Mouse (Mus musculus) olfactory bulb, adult 2 months (tissue): ENCODE measurements at regions not wholly inside any gene's neighbourhood (a gene's known extent, or its start where the extent isn't known, plus 50 kb on each side); places are given as distances from the start of the nearest gene placed in this dataset.

Experiments used
- H3K27ac ChIP-seq: fragments of 200-500 bp; 2 replicates; pipeline ENCODE4 v1.5.1; 2012; ENCODE audit warnings: low read depth, low read length; ENCODE audit not compliant: insufficient read depth
- H3K4me1 ChIP-seq: fragments of 200-500 bp; 2 replicates; pipeline ENCODE4 v1.6.1; 2012; ENCODE audit warnings: low read length; ENCODE audit not compliant: control insufficient read depth, insufficient read depth
- H3K4me3 ChIP-seq: fragments of 200-500 bp; 2 replicates; pipeline ENCODE4 v1.5.1; 2012; ENCODE audit warnings: mild to moderate bottlenecking, low read depth, low read length, moderate library complexity; ENCODE audit not compliant: insufficient read depth
- CTCF ChIP-seq: fragments of 200-500 bp; IDR thresholded peaks from 2 replicates; pipeline ENCODE4 v1.5.1; 2012; ENCODE audit warnings: low read depth, mild to moderate bottlenecking, low read length, moderate library complexity; ENCODE audit not compliant: insufficient read depth
- POLR2A ChIP-seq: fragments of 200-500 bp; IDR thresholded peaks from 2 replicates; pipeline ENCODE4 v1.6.1; 2012; ENCODE audit warnings: mild to moderate bottlenecking, low read depth, low read length, moderate library complexity; ENCODE audit not compliant: insufficient read depth
- WGBS: fragments of 180-500 bp; shearing (Covaris S2); methylation state at CpG from one replicate; pipeline ENCODE4 v1.1.7; 2018; 5-methylcytosine and 5-hydroxymethylcytosine counted together

GRCm38 (mm10) chr10:92074698-92075394, 647.4 kb downstream of the Nedd1 start:
- no peak overlapping the region for H3K4me3 ChIP-seq
- H3K4me1 ChIP-seq, result no peaks in the 10 kb centered on the region
- no peak overlapping the region for H3K27ac ChIP-seq
- WGBS, result 84% methylated on average over 11 of the region's 11 CpGs
- TF ChIP-seq POLR2A (no peak), CTCF (no peak)

- no peak overlapping the region for H3K27ac ChIP-seq
- 68% methylated on average over 5 of the region's 5 CpGs for WGBS
These were observed 648.3 kb downstream of the Nedd1 start for GRCm38 (mm10) chr10:92073873-92074390.

GRCm38 (mm10) chr10:92044783-92045182, 677.4 kb downstream of the Nedd1 start:
- Histone ChIP-seq H3K4me3 (no peak overlapping the region), H3K27ac (no peak overlapping the region), H3K4me1 (no peaks in the 10 kb centered on the region)
- TF ChIP-seq CTCF, result no peak
- TF ChIP-seq POLR2A, result no peak

More at GRCm38 (mm10) chr10:92073873-92074390, 648.3 kb downstream of the Nedd1 start:
- H3K4me1 ChIP-seq, result no peaks in the 10 kb centered on the region
- H3K4me3 ChIP-seq, result no peak overlapping the region
- no peak for TF ChIP-seq CTCF
- TF ChIP-seq POLR2A, result no peak

- 43% methylated on average over 3 of the region's 3 CpGs for WGBS
- TF ChIP-seq POLR2A (no peak), CTCF (no peak)
These were observed 686.0 kb downstream of the Nedd1 start for GRCm38 (mm10) chr10:92036176-92036575.

GRCm38 (mm10) chr10:92030221-92030620, 692.0 kb downstream of the Nedd1 start:
- Histone ChIP-seq H3K27ac (no peak overlapping the region), H3K4me3 (no peak overlapping the region)

More at GRCm38 (mm10) chr10:92036176-92036575, 686.0 kb downstream of the Nedd1 start:
- H3K4me3 ChIP-seq, result no peak overlapping the region
- H3K4me1 ChIP-seq, result no peaks in the 10 kb centered on the region
- no peak overlapping the region for H3K27ac ChIP-seq

GRCm38 (mm10) chr10:92024203-92024602, 698.0 kb downstream of the Nedd1 start:
- H3K27ac ChIP-seq, result no peak overlapping the region
- no peak for TF ChIP-seq POLR2A
- no peak for TF ChIP-seq CTCF
- H3K4me1 ChIP-seq, result no peaks in the 10 kb centered on the region
- no peak overlapping the region for H3K4me3 ChIP-seq
- WGBS, result 79% methylated on average over 1 of the region's 1 CpGs

More at GRCm38 (mm10) chr10:92030221-92030620, 692.0 kb downstream of the Nedd1 start:
- H3K4me1 ChIP-seq, result no peaks in the 10 kb centered on the region
- TF ChIP-seq CTCF (no peak), POLR2A (no peak)
- 89% methylated on average over 4 of the region's 4 CpGs for WGBS

- TF ChIP-seq CTCF, result no peak
- no peak for TF ChIP-seq POLR2A
- no peak overlapping the region for H3K4me3 ChIP-seq
- no peak overlapping the region for H3K27ac ChIP-seq
- H3K4me1 ChIP-seq, result no peaks in the 10 kb centered on the region
- 55% methylated on average over 1 of the region's 1 CpGs for WGBS
These were observed 701.2 kb downstream of the Nedd1 start for GRCm38 (mm10) chr10:92021036-92021435.

GRCm38 (mm10) chr10:92009551-92009950, 712.7 kb downstream of the Nedd1 start:
- Histone ChIP-seq H3K4me3 (no peak overlapping the region), H3K4me1 (no peaks in the 10 kb centered on the region), H3K27ac (no peak overlapping the region)
- 68% methylated on average over 10 of the region's 10 CpGs for WGBS
- no peak for TF ChIP-seq POLR2A
- no peak for TF ChIP-seq CTCF

GRCm38 (mm10) chr10:92007891-92008290, 714.3 kb downstream of the Nedd1 start:
- whole genome bisulfite sequencing, result 76% methylated on average over 2 of the region's 2 CpGs
- no peak overlapping the region for H3K27ac ChIP-seq
- no peak overlapping the region for H3K4me3 ChIP-seq
- TF ChIP-seq POLR2A (no peak), CTCF (no peak)
- H3K4me1 ChIP-seq, result no peaks in the 10 kb centered on the region
